Mouse (Mus musculus) naive thymus-derived CD4-positive, alpha-beta T cell, adult 5 months (primary cell): ENCODE results near the gene Dnajb9. TPM values are rescaled to one million over a fixed set of nuclear protein-coding genes. Genes with fewer than 3 reads are reported as not detected.

Experiments
- polyA plus RNA-seq: library from polyadenylated mRNA; unstranded; fragments of 100-300 nt; shearing (Covaris generic); gene quantifications from one replicate; pipeline ENCODE4 v1.2.1, GENCODE M21; 2017

The Dnajb9 gene
- polyA plus RNA-seq: 42.8 TPM

GRCm38 (mm10) chr12:44209824-44210752 lies at the start of gene Dnajb9:
Gene Dnajb9, minus strand, starts transcription at chr12:44210326.

DNA sequence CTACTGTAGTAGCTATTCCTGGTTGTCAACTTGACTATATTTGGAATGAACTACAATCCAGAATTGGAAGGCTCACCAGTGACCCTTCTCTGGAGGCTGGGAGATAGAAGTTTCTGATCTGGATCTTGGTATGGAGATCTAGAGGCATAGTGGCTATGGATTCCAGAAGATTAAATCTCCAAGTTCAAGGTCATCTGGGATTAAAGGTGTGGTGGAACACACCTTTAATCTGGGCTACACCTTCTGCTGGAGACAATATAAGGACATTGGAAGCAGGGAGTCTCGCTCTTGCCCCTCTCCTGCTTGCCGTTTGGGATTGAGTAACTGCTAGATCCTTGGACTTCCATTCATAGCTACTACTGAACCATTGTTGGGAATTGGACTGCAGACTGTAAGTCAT lies 10.9 kb upstream of the Dnajb9 start, which contains the start of gene Pnpla8:
Gene Pnpla8, plus strand, starts transcription at position 301 of the 400 bp plus-strand sequence.

Other genes with a start within 250 kb of the Dnajb9 start
- gene Pnpla8, start 11.0 kb upstream of the Dnajb9 start, polyA plus RNA-seq: 135 TPM
- gene Nrcam, start 118.6 kb upstream of the Dnajb9 start, polyA plus RNA-seq: 0.36 TPM